Mouse (Mus musculus) retina, adult 2 months (tissue): ENCODE results near the gene Uhmk1.
"Not testable (repeated sequence)": the region's sequence is repeated elsewhere in the genome, so short reads cannot be mapped to it uniquely, and the experiment has no call there.

ENCODE experiments used
- DNase-seq: peaks from one replicate; pipeline ENCODE4 v3.0.0-alpha.2; 2012; ENCODE audit warnings: low read depth, low spot score

Gene Uhmk1

DNA sequence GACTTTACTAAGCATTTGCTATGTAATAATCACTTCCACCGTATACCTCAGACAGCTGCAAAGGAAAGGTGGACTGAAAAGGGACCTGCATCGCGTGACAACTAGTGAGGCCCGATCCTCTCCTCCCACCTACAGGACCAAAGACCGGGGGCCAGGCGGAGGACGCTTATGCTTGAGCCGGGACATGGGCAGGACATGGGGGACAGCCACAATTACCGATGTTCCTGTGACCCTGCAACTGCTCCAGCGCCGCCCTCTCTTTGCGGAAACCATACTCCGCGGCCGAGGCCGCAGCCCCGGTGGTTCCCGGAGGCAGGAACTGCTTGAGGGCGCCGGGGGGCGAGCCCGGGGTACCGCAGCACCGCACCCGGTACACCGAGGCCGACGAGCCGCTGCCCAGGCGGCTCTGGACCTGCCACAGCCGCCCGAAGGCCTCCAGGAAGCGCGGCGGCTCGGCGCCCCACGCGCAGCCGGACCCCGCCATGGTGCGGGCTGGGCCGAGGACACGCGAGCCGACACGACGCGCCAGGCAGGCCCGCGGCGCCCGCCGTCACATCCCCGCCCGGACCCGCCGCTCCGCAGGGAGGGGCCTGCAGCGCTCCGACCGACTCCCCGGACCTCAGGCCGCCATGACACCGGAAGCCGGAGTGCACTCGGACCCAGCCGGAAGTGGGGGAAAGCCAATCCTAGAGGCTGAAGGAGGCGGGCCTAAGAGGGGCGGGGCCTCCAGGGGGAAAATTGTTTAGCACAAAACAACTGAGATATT lies at the start of gene Uhmk1:
Gene Uhmk1, minus strand, starts transcription at position 641 of the 766 bp plus-strand sequence.
- DNase-seq = peak; percentile 76

DNA sequence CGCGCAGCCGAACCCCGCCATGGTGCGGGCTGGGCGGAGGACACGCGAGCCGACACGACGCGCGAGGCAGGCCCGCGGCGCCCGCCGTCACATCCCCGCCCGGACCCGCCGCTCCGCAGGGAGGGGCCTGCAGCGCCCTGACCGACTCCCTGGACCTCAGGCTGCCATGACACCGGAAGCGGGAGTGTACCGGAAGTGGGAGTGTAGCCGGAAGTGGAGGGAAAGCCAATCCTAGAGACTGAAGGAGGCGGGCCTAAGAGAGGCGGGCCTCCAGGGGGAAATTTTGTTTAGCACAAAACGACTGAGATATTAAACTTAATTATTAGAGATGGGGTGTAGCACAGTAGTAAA lies 40.3 kb upstream of the Uhmk1 start:
- peak; percentile 83 for DNase-seq

DNA sequence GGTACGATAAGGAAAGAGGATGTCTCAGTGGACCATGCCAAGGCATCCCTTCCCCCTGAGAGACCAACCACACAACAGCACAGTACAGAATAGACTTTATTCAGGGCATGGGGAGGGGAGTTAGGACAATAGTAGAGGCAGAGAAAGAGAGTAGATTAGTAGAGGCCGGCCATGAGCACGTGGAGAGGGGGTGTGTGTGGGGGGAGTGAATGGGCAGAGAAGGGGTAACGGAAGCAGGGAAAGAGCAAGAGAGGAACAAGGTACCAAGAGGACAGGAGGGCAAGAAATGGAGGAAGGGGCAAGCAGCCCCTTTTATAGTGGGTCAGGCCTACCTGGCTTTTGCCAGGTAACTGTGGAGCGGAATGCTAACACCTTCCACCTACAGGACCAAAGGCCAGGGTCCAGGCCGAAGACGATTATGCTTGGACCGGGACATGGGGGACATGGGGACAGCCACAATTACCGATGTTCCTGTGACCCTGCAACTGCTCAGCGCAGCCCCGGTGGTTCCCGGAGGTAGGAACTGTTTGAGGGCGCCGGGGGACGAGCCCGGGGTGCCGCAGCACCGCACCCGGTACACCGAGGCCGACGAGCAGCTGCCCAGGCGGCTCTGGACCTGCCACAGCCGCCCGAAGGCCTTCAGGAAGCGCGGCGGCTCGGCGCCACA lies 39.8 kb upstream of the Uhmk1 start:
- DNase-seq = no peak

DNA sequence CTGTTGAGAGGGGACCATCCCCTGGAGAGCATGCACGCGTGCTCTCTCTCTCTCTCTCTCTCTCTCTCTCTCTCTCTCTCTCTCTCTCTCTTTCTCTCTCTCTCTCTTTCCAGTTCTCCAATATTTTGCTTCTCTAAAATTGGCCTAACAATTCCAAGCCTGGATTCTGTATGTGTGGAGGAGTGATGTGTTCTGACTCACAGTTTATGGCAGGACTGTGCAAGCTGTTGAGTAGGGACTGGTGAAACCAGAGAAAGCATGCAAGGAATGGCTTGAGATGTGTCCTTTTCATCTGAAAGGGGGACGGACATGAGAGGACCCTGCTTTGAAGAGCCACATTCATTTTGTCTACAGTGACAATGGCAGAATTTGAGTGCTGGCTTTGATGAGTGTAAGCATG lies 29.8 kb upstream of the Uhmk1 start:
- no peak for DNase-seq

DNA sequence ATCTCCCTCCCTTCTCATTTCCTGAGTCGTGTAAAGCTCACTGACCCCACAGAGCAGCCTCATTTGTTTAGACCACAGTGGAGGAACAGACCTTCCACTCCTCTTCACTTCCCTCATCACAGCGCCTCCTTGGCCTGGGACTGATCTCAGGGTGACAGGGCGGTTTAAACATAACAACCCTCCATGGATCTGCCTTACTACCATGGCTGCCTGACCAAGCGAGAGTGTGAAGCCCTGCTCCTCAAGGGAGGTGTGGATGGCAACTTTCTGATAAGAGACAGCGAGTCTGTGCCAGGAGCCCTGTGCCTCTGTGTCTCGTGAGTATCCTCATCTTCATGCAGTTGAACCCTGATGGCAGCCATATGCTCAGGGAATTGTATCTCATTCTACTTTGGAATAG lies 17.5 kb upstream of the Uhmk1 start, which contains the start of gene Sh2d1b2:
Gene Sh2d1b2, plus strand, starts transcription at position 62 of the 400 bp plus-strand sequence.
- DNase-seq = not testable (repeated sequence)

DNA sequence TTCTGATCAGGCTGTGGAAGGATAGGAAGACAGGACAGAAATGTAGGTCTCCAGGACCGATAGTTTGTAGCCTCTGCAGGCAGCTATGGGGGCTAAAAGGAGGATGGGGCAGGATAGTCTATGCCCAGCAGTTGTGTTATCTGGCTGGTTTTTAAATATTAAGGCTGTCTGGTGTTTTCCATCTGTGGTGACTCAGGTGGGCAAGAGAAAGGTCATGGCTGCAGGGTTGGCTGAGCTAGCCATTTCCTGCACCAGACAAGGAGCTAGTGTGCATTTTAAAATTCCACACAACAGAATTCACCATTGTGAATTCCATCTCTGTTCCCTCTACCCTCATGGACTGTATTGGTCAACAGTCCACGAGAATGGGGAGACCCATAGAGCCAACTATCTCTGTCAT lies 8.1 kb upstream of the Uhmk1 start:
- DNase-seq = no peak

DNA sequence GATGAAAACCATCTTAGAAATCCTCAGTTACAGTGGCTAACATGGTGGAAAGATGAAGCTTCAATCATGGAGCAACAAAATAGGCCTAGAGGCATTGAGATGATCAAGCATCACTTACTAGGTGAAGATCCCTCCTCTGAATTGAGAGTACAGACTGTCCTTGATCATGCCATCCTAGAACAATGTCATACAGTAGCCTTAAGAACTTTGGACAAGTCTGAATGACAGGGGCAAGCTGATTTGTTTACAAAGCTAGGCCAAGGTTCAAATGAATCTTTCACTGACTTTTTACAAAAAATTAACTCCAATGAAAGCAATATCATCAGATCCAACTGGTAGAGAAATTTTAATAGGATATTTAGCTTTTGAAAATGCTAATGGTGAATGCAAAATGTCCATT lies 5.2 kb upstream of the Uhmk1 start:
- no peak for DNase-seq

DNA sequence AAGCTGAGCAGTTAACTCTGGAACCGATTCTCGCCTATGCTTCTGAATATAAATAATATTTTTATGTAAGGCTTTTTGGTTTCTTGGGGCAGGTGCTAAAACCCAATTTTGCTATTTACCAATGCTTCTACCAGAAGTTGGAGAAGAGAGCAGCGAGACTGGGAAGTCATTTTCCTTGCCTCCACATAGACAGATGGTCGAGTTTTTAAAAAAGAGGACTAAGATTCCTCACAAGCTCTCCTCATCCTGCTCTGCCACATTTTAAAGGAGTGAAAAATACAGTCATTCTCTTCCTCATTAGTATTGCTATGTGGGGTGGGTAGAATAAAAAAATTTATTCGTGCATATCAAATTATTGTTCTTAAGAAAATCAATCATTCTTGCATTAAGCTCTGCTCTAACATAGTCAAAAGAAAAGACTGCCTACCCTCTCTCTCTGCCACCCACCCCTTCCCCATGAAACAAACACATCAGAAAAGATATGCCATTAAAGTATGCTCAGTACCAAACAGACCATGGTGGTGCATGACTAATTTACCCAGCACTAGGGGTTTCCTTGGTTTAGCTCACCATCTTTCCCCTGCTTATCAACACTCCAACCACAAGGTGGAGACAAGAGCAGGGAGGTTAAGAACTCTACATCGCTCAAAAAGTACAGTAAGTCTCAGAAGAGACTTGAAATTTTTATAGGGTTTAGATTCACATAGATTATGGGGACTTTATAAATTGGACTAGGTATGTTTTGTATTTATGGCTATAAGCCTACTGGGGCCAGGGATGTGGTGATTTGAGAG lies 3.1 kb upstream of the Uhmk1 start:
- no peak for DNase-seq

DNA sequence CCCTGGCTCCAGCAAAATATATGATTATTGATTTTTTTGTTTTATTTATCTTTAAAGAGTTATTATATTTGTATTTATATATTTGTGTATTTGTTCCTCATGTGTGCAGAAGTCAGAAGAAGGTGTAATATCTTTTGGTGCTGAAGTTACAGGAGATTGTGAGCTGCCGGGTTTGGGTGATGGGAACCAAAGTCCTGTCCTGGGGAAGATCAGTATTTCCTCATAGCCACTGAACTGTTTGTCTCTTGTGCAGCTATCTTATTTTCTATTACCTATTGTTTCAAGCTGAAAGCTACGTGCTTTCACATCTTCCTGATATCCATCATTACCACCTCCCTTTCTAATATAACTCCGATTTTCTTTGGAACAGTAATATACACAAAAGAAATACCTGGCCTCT lies 393 bp upstream of the Uhmk1 start:
- DNase-seq = no peak

DNA sequence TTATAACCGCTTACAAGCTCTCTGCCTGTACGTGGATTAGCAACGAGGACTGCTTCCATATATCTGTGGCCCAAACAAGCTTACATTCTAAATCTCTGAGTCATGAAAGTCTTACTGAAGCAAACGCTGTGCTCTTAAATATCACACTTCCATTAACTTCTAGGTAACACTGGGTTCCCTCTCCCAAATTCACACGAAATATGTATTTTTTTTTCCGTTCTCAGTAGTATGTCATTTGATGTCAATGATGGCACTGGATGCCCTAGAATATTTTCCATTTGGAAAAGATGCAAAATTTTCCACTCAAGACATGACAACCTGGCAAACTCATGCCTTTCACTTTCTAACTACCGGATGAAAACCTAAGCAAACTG lies 827 bp downstream of the Uhmk1 start:
- DNase-seq = no peak

DNA sequence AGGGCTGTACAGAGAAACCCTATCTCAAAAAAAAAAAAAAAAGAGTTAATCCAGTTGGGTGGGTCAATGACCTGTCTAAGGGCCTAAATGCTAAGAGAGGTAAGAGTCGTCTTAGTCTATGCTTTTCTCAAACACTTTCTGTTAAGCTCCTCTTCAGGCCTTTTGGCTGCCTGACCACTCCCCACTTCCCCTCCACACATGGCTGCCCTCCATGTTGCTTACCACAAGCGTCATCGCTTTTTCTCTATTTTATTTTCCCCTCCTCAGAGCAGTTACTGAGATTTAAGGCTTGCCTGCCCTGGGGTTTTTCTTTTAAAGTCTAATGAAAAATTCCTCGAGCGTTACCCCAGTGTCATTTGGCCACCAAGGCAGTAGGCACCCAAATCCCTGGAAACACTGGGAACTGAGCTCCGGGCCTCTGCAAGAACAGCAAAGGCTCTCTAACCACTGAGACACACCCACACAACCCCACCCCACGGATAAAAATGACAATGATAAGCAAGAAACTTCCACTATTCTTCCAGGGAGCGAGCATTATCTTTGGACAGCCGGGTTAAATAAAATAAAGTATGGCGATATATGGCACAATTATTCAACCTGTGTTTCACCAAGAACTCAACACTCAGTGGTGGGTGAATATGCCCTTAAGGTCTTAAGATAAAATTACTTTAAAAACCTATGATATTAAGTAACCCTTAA lies 1.9 kb downstream of the Uhmk1 start:
- DNase-seq = no peak

DNA sequence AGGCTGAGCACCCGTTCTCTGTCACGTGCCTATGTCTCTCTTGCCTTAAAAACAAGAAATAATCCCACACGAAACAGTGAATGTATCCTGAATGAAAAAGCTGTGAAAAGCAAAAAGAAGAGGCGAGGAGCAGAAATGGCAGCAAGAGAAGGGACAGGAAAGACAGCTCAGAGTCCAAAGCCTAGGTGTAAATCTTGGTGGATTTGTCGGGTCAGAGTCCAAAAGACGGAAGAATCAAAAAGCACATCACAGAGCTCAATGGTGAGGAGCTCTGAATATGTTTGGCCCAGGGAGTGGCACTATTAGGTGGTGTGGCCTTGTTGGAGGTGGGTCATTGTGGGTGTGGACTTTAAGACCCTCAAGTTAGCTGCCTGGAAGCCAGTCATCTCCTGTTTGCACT lies 8.8 kb downstream of the Uhmk1 start:
- DNase-seq = no peak

DNA sequence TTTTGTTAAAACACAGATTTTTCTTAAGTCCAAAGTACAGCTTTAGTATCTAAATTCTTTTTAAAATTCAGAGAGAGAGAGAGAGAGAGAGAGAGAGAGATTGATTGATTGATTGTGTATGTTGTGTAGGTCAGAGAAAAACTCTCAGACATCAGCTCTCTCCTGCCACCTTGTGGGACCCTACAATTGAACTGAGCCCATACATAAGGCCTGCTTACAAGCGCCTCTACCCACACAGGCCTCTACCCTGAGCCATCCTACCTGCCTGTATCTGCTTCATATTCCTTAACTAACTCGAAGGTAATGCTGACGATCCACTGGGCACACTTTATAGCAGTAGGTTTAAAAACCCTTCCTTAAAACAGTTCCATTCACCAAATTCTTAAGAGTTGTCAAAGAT lies 14.8 kb downstream of the Uhmk1 start:
- DNase-seq = no peak

DNA sequence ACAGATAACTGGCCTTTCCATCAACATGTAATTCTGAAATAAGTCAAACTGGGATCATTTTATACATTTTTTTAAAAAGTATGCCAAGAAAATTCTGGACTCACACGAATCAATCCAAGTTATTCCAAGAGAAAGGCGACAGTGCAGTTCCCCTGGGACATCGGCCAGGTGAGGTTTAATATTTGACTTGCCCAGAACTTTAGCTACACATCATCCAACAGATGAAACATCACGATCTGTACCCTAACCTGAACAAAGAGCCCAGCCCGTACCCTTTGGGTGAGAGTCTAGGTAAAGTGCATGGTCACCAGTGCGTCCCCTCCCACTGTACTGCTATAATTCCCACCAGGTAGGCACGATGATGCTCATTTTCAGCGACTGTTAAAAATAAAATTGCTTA lies 19.0 kb downstream of the Uhmk1 start:
- no peak for DNase-seq

DNA sequence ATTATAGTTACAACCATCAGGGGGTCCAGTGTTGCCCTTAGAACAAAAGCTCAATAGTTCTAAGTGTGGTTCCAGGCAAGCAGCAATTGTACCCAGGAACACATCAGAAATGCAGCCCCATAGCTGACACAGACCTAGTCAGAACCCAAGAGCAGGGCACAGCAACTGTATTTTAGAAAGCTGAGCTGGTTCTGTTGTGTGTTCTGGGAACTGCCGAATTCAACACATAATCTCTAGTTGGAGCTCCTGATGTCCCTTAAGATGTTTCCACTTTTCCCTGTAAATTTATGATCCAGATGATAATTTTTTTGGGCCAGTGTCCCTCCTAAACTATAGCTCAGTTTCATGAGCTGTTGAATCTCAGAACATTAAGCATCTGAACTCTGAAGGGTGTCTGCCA lies 23.3 kb downstream of the Uhmk1 start:
- no peak for DNase-seq

DNA sequence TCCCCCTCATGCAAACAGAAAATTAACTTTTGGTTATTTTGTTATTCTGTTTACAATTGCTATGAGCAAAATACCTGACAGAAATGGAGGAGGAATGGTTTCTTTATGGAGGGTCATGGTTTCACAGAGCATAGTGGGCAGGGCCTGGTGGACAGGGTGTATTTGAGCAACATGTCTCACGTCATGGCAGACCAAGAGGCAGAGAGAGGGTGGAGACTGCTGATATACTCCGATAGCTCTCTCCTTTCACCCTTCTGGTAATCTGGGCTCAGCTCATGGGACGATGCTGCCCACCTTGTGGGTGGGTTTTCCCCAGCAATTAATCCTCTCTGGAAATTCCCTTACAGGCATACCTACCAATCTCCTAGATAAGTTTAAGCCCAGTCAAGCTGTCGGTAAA lies 25.0 kb downstream of the Uhmk1 start:
- DNase-seq = no peak

DNA sequence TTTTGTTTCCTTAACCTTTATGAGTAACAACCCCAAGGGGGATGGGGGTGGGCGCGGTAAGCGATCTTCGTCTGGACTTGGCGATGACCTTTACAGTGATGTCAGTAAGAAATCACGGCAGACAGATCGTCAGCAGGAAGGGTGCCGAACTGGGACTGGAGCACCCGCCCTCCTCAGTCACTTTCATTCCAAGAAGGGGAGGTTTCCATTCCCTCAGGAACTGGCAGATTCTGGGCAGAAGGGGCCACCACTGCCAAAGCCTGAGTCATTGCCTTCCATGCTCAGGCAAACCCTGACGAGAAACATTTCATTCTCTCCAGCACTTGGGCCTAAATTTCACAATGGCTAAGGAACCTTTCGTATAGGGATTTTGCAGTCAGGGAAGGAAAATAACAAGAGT lies 26.6 kb downstream of the Uhmk1 start:
- no peak for DNase-seq

DNA sequence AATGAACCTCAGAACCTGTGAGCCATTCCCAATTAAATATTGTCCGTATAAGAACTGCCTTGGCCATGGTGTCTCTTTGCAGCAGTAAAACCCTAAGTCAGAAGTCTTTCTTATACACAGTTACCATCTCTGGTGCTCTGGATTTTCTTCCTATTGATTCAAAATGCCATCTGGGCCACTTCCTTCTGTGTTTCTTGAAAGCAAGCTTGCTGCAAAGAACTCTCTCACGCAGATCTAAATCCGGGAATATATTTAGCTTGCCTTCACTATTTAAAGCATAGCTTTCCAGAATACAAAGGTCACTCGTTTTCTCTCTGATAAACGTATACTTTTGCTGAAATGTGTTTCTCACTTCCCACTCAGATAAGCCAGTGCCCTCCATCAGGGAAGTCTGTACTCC lies 28.7 kb downstream of the Uhmk1 start:
- no peak for DNase-seq

DNA sequence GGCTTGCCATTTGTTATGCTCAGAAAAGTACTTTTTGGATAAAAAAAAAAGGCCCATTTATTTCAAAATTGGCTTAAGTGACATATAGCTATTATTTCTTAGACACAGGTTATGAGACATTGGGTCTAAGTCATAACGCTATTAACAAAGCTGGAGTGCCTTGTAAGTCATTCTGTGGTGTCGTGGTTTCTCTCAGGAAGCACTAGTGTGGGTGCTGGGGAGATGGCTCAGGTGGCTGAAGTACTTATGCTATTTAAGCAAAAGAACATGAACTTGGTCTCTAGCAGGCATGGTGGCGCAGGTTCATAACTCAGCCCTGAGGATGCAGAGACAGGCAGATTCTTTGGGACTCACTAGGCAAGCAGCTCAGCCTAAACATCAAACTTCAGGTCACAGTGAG lies 30.1 kb downstream of the Uhmk1 start:
- no peak for DNase-seq

DNA sequence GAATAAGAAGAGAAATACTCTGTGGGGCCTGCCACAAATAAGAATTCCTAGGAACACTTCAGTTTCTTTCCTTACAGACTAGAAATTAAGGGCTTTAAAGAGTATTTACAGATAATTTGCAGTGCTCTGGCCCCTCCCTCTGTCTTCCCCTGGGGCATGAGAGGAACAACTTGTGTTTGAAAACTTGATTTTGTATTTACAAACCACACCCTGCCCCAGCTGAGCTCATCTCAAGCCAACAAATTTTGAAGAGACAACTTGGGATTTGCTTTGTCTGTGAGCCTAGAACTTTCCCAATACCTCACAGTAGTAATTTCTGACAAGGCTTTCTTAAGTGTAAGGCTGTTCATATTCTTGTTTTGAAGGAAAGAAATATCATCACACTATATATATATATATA lies 32.5 kb downstream of the Uhmk1 start:
- no peak for DNase-seq

DNA sequence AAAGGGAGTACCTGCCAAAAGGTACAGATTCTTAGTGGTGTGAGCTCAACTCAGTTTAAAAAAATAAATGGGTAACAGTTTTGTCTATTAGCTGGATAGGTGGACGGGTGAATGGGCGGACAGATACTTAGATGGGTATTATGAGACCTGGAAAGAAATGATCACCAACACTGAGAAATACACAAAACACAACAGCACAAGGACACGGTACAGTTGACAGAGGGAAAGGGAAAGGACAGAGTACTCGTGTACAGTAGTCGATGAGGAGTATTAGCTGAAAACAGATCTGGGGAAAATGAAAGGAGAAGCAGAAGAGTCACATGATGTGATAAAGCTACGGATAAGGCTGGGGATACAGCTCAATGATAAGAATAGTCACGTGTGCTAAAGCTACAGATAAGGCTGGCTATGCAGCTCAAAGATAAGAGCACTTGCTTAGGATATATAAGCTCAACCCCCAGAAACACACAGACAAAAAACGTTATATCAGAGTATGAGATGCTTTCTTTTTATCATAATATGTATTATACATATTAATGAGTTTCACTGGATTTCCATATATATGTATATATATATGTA lies 38.4 kb downstream of the Uhmk1 start:
- DNase-seq = no peak

DNA sequence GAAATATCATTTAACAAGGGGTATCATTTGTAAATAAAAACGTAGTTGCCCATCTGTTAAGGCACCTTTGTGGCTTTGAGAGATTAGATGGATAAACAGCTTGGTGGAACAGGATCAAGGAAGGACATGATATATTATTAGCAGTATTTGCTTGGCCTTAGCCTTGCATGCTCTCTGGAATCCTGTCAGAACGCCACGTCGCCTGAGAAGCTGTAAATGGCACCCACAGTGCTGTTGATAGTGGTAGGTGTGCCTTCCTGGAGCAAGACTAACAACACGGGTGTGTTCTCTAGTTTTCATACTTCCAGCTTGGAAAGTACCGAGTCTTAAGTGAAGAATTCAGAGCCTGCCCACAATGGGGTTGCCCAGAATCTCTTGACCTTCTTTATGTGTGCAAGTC lies 39.3 kb downstream of the Uhmk1 start:
- peak; percentile 61 for DNase-seq
